Mouse (Mus musculus): ENCODE measurements around the gene Ulk4.
"Not testable (repeated sequence)": the region's sequence is repeated elsewhere in the genome, so short reads cannot be mapped to it uniquely, and the experiment has no call there.

Gene Ulk4

DNA sequence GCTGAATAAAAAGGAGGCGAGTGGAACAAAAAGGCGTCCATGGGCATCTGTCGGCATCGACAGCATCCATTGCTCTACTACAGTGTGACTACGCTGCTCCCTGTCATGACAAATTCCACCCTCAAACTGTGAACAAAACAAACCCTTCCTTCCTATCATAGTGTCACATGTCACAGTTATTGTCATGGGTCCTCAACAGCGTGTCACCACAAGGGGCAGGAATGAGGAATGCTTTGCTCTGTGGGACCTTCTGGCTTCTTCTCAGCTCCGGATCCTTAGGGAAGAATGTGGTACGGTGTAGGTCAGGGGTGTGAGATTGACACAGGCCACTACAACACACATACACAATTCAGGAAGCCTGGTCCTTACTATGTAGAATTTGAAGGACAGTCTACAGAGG, 218.5 kb downstream of the Ulk4 start:
- DNase-seq: no peak

DNA sequence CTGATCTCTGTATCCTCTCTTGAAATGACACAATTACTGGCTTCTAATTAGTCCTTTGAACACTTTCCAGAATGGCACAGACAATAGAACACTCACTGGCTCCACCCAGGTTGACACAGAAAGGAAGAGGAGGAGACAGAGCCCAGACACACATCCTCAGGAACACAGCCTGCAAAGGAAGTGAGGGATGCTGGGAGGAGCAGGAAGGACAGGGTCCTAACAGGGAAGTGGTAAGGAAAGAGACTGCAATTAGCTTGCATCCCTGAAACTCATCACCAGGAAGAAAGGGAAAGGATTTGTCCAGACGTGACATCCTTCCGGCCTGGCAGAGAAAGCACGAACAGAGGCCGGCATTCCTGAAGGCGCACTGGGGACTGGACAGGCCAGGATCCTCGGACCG, 218.9 kb downstream of the Ulk4 start:
- no peak for DNase-seq

DNA sequence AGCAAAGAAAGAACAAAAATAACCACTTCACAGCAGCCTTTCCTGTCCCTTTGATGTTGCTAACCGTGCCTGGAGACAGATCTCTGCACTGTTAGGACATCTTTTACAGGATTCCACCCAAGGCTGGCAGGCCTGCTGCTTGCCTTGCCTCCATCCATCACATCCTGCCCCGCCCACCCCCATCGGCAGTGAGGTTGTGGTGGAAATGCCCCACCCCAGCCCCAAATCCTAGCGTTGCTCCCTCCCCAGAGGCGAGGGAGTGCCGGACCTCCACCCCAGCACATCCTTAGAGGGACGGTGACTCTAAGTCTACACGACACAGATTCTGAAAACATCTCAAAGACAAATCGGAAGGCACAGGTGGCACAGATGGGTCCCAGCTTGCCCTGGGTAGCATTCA, 219.6 kb downstream of the Ulk4 start:
- DNase-seq: peak; percentile 46

DNA sequence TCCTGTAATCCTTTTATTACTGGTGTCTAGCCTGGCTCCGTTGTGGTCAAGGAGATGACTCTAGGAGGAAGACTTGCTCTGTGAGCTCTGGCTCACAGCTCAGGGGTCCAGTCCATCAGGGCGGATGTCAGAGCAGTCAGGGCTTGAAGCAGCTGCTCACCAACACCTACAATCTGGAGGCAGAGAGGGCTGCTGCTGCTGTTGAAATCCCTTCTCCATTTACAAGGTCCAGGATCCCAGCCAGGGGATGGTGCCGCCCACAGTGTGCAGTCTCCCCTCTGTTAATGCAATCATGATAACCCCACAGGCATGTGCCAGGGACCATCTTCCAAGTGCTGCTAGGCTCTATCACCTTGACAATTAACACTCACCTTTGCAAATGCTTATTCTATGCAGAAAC, 220.5 kb downstream of the Ulk4 start:
- no peak for DNase-seq

GRCm38 (mm10) chr9:121056036-121056435, 221.0 kb downstream of the Ulk4 start:
- no peak for DNase-seq

- not testable (repeated sequence) for DNase-seq
Observed at GRCm38 (mm10) chr9:121045657-121046056, 231.3 kb downstream of the Ulk4 start.

- DNase-seq: no peak
Observed at GRCm38 (mm10) chr9:121044471-121045206, 232.4 kb downstream of the Ulk4 start.

GRCm38 (mm10) chr9:121043021-121043420, 234.0 kb downstream of the Ulk4 start:
- DNase-seq: no peak

GRCm38 (mm10) chr9:121038396-121038795, 238.6 kb downstream of the Ulk4 start:
- DNase-seq: no peak

GRCm38 (mm10) chr9:121037975-121038374, 239.0 kb downstream of the Ulk4 start:
- DNase-seq: no peak

DNA sequence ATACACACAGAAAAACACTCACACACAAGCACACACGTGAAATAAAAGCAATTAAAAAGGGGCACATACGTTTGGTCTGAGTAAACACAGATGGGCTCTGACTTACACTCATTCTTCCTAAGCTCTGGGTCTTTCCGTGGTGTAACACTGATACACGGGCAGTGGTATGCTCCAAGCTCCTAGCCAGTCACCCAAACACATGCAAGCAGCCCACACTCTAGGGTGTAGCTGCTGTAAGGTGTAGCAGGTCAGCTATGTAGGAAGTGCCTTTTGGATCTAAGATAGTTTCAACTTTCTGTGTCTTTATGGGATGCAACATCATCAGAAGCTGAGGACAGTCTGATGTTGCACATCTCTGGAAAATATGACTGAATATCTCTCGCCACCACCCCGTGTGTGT, 241.7 kb downstream of the Ulk4 start:
- no peak for DNase-seq

GRCm38 (mm10) chr9:121033596-121033995, 243.4 kb downstream of the Ulk4 start:
- DNase-seq: no peak

DNA sequence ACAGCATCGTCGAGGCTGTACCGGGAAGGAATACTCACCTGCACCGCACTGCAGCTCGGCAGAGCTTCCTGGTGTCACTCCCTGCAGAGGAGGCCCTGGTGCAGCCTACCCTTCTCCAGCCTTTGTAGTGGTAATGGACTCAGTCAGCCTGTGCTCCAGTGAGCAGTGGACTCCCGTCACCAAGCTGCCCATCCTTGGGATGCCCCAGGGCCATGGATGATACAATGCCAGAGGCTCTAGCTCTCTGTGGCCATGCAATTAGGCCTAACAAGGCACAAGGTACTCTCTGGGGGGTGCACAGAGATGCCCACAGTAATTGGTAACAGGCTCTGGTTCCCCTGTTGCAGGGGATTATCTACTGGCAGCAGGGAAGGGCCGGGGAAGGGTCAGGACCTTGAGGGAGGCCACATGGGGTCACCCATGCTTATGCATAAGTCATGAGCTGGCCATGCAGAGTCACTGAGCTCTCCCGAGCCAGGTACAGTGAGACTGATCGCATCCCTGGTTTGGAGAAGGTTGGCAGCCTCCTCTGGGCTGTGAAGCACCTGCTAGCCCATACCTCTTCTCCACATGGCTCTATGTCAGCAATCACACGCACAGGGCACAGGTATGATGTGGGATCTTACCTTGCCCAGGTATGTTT, 244.6 kb downstream of the Ulk4 start:
- DNase-seq: no peak

- DNase-seq: no peak
Observed at GRCm38 (mm10) chr9:121030949-121031348, 246.0 kb downstream of the Ulk4 start.

DNA sequence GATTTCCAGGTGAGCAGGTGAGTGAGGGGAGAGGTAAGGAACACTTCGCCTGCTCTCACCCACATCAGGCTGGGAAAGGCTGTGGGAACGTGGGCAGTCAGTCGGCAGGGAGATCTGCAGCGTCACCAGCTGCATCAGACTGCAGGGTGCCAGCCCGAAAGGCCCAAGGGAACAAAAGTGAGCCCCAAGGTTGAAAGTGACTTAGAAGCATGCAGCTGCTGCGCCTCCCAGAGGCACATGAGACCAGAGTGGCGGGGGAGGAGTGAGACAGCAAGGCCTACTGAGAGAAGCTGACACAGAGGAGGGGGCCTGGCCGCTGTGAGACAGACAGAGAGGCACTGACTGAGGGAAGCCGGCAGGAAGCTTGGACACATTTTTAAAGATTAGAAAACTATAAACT, 247.2 kb downstream of the Ulk4 start:
- peak; percentile 67 for DNase-seq

- DNase-seq: peak; percentile 45
Observed at GRCm38 (mm10) chr9:121023526-121024264, 253.3 kb downstream of the Ulk4 start.

DNA sequence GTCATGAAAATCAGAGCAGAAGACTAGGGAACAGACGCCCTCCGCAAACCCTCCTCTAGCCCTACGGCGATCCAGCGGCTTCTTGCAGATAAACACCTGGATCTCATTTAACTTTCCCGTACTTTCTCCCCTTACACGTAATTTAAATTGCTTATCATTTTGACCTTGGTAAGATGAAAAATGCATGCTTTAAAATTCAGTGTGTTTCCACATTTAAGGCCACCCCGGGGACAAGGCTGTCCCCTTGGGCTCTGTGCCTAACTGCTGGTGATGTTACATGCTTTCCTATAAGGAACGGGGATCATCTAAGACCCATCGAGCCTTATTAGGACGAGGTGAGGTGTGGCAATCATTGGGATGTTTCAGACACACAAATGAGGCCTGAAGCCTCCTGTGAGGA, 256.6 kb downstream of the Ulk4 start:
- DNase-seq: no peak

DNA sequence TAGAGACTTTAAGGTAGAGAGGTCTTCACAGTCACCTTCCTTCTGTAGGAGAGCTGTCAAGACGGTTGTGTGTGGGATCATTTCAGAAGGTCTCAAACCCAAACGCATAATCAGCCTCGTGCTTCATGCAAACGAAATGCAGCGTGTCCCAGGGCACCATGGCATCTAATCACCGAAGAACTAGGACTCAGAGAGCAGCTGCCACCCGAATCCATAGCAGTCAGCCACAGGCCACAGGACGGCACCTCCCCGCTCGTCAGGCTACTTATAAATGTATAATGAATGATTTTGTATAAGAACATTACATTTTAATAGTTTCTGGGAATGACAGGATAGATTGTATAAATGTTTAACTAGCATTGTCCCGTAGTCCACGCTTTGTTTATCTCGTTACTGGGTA, 257.1 kb downstream of the Ulk4 start:
- no peak for DNase-seq

DNA sequence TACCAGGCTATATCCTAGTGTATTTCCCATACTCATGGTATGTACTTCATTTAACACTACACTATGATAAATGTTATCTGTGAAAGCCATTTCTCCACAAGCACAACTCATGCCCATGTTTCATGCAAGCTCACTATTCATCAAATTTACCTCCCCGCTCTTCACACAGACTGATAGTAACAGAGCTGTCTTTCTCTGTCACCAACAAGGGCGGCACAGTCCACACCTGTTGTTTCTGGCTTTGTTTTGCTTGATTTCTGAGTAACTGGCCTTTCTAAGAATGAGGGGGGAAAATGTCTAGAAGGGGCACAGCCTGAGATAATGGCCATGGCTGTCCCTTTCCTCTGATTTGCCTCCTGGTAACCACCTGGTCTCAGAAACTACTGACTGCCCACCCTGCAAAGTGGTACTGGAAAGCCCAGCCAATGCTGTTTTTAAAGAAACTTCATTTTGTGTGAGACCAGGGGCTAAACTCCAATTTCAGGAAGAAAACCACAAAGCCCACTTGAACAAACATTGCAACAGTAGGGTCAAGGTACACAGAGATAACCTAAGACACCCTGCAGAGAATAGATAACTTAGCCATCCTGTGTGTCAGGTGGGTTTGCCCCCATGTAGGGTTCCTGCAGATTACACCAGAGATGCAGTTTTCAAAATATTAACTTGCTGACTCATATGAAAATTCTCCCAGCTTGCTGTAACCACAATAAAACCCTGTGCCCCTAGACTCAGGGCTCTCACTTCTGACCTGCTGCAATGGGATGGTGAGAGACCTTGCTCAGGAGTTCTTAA, 258.3 kb downstream of the Ulk4 start:
- no peak for DNase-seq

- DNase-seq: no peak
Observed at GRCm38 (mm10) chr9:121015810-121016502, 261.0 kb downstream of the Ulk4 start.

GRCm38 (mm10) chr9:121011540-121011939, 265.5 kb downstream of the Ulk4 start:
- DNase-seq: peak; percentile 57

- DNase-seq: peak; percentile 46
Observed at GRCm38 (mm10) chr9:121010544-121010943, 266.5 kb downstream of the Ulk4 start.

DNA sequence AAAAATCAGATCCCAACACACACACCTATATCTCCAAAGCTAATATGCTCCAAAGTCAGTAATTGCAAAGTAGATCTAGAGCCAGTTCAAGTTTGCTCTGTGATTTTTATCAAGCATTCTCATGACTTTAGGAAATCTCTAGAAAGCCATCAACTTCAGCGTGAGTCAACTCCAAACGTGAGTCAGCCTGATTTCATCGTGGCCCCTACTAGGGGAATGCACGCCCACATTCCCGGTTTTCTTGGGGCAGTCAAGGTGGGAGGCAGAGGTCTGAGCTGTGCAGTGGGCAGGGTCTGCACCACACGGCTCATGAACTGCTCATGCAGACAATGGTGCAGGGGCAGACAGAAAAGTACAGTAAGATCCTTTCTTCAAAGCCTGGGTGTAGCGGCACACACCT, 271.0 kb downstream of the Ulk4 start:
- DNase-seq: no peak
